Mouse (Mus musculus) hindbrain, embryonic 13.5 days (tissue): ENCODE data around the gene Tiprl. TPM values are rescaled to one million over a fixed set of nuclear protein-coding genes. Genes with fewer than 3 reads are reported as not detected.

ENCODE experiments used
- ATAC-seq: fragments of 200-750 bp; cut with Nextera tagmentation; 2 replicates; pipeline ENCODE4 v1.8.0; 2017; ENCODE audit warnings: moderate TSS enrichment; ENCODE audit not compliant: low FRiP score
- H3K27ac ChIP-seq: fragments of 300-500 bp; sonication (generic); 2 replicates; pipeline ENCODE4 v1.5.1; 2015; ENCODE audit warnings: inconsistent platforms, mild to moderate bottlenecking, moderate library complexity
- H3K27me3 ChIP-seq: fragments of 300-500 bp; sonication (generic); 2 replicates; pipeline ENCODE4 v1.6.1; 2015; ENCODE audit warnings: mild to moderate bottlenecking, inconsistent platforms
- H3K36me3 ChIP-seq: fragments of 300-500 bp; sonication (generic); 2 replicates; pipeline ENCODE4 v1.6.1; 2015; ENCODE audit warnings: mild to moderate bottlenecking, inconsistent platforms
- H3K4me1 ChIP-seq: fragments of 300-500 bp; sonication (generic); replicated peaks from 2 replicates; pipeline ENCODE4 v1.6.1; 2015; ENCODE audit warnings: inconsistent platforms
- H3K4me2 ChIP-seq: fragments of 300-500 bp; sonication (generic); 2 replicates; pipeline ENCODE4 v1.6.1; 2015; ENCODE audit warnings: inconsistent platforms, mild to moderate bottlenecking, moderate library complexity
- H3K4me3 ChIP-seq: fragments of 300-500 bp; sonication (generic); 2 replicates; pipeline ENCODE4 v1.5.1; 2015; ENCODE audit warnings: mild to moderate bottlenecking, inconsistent platforms
- H3K9ac ChIP-seq: fragments of 300-500 bp; sonication (generic); 2 replicates; pipeline ENCODE4 v1.6.1; 2015; ENCODE audit warnings: mild to moderate bottlenecking, inconsistent platforms
- H3K9me3 ChIP-seq: fragments of 300-500 bp; sonication (generic); 2 replicates; pipeline ENCODE4 v1.6.1; 2016; ENCODE audit warnings: inconsistent platforms
- WGBS: fragments of 180-500 bp; shearing (Covaris S2); methylation state at CpG from one replicate; pipeline ENCODE4 v1.1.7; 2015; 5-methylcytosine and 5-hydroxymethylcytosine counted together
- polyA plus RNA-seq: library from polyadenylated mRNA; unstranded; fragments of >200 nt; fragmentation: Nextera tagmentation; extraction: Ambion mirVana; gene quantifications from 2 replicates; pipeline ENCODE4 v1.2.1, GENCODE M21; 2015

Tiprl gene
- polyA plus RNA-seq, result 130 and 141 TPM in 2 replicates

GRCm38 (mm10) chr1:165236321-165237298 lies at the start of gene Tiprl:
TSS of gene Tiprl (minus strand) at chr1:165236996.
- WGBS, result under 1% methylated on average over 71 of the region's 76 CpGs
- Histone ChIP-seq H3K4me3 (peak within 1 kb of the TSS; percentile 90), H3K9me3 (no peaks in the 10 kb centered on the region), H3K4me1 (peaks cover 27% of the 10 kb centered on the region), H3K4me2 (peak within 1 kb of the TSS; percentile 77), H3K27me3 (no peaks in the 10 kb centered on the region), H3K27ac (peak within 1 kb of the TSS; percentile 95), H3K36me3 (no peaks in the 10 kb centered on the region), H3K9ac (peak within 1 kb of the TSS; percentile 91)
- ATAC-seq, result peak; percentile 100

GRCm38 (mm10) chr1:165284096-165284495 lies 47.3 kb upstream of the Tiprl start:
- peak overlapping the region; percentile 78 for H3K4me2 ChIP-seq
- WGBS, result 74% methylated on average over 7 of the region's 7 CpGs
- H3K9me3 ChIP-seq, result no peaks in the 10 kb centered on the region
- peak overlapping the region; percentile 68 for H3K4me3 ChIP-seq
- ATAC-seq, result no peak
- peaks cover 35% of the 10 kb centered on the region for H3K4me1 ChIP-seq
- no peak overlapping the region for H3K27ac ChIP-seq
- 0 out of 2 replicates have a peak, but pooled peaks cover 3% of the 10 kb centered on the region for H3K36me3 ChIP-seq
- 0 out of 2 replicates have a peak overlapping the region, but pooled peaks have one; percentile 88 for H3K9ac ChIP-seq
- H3K27me3 ChIP-seq, result no peaks in the 10 kb centered on the region

- peak overlapping the region; percentile 88 for H3K9ac ChIP-seq
- peak overlapping the region; percentile 68 for H3K4me3 ChIP-seq
- H3K27me3 ChIP-seq, result no peaks in the 10 kb centered on the region
- 0 out of 2 replicates have a peak, but pooled peaks cover 3% of the 10 kb centered on the region for H3K36me3 ChIP-seq
- H3K4me2 ChIP-seq, result peak overlapping the region; percentile 78
- H3K9me3 ChIP-seq, result no peaks in the 10 kb centered on the region
- peak overlapping the region; percentile 93 for H3K27ac ChIP-seq
- H3K4me1 ChIP-seq, result peaks cover 35% of the 10 kb centered on the region
- no peak for ATAC-seq
- WGBS, result 17% methylated on average over 7 of the region's 7 CpGs
Measured at GRCm38 (mm10) chr1:165282967-165283345, 46.2 kb upstream of the Tiprl start.

GRCm38 (mm10) chr1:165282222-165282966 lies 45.6 kb upstream of the Tiprl start:
- under 1% methylated on average over 35 of the region's 35 CpGs for WGBS
- Histone ChIP-seq H3K9me3 (no peaks in the 10 kb centered on the region), H3K36me3 (0 out of 2 replicates have a peak, but pooled peaks cover 2% of the 10 kb centered on the region), H3K4me2 (peak overlapping the region; percentile 78), H3K4me3 (peak overlapping the region; percentile 68), H3K27me3 (no peaks in the 10 kb centered on the region), H3K9ac (peak overlapping the region; percentile 88), H3K4me1 (peaks cover 35% of the 10 kb centered on the region), H3K27ac (peak overlapping the region; percentile 93)
- peak; percentile 73 for ATAC-seq

- peak overlapping the region; percentile 93 for H3K27ac ChIP-seq
- H3K9ac ChIP-seq, result peak overlapping the region; percentile 88
- no peaks in the 10 kb centered on the region for H3K27me3 ChIP-seq
- no peaks in the 10 kb centered on the region for H3K36me3 ChIP-seq
- peak; percentile 85 for ATAC-seq
- H3K4me2 ChIP-seq, result peak overlapping the region; percentile 78
- WGBS, result 1% methylated on average over 44 of the region's 71 CpGs
- H3K9me3 ChIP-seq, result no peaks in the 10 kb centered on the region
- H3K4me3 ChIP-seq, result peak overlapping the region; percentile 68
- H3K4me1 ChIP-seq, result peaks cover 35% of the 10 kb centered on the region
Measured at GRCm38 (mm10) chr1:165281351-165282221, 44.8 kb upstream of the Tiprl start.

- Histone ChIP-seq H3K4me3 (peak overlapping the region; percentile 68), H3K9ac (peak overlapping the region; percentile 88), H3K4me2 (peak overlapping the region; percentile 78), H3K4me1 (peaks cover 35% of the 10 kb centered on the region), H3K36me3 (no peaks in the 10 kb centered on the region), H3K27me3 (no peaks in the 10 kb centered on the region), H3K9me3 (no peaks in the 10 kb centered on the region), H3K27ac (peak overlapping the region; percentile 93)
- ATAC-seq, result no peak
- WGBS, result 36% methylated on average over 10 of the region's 10 CpGs
Measured at GRCm38 (mm10) chr1:165280741-165281140, 43.9 kb upstream of the Tiprl start.

GRCm38 (mm10) chr1:165274946-165275345 lies 38.1 kb upstream of the Tiprl start:
- Histone ChIP-seq H3K27me3 (no peaks in the 10 kb centered on the region), H3K4me1 (peaks cover under 1% of the 10 kb centered on the region), H3K36me3 (no peaks in the 10 kb centered on the region), H3K9ac (no peak overlapping the region), H3K4me2 (no peak overlapping the region), H3K4me3 (no peak overlapping the region), H3K9me3 (no peaks in the 10 kb centered on the region), H3K27ac (no peak overlapping the region)
- no peak for ATAC-seq
- 87% methylated on average over 6 of the region's 6 CpGs for WGBS

- no peak overlapping the region for H3K4me2 ChIP-seq
- no peaks in the 10 kb centered on the region for H3K27me3 ChIP-seq
- no peak overlapping the region for H3K27ac ChIP-seq
- H3K4me3 ChIP-seq, result no peak overlapping the region
- H3K9me3 ChIP-seq, result no peaks in the 10 kb centered on the region
- H3K36me3 ChIP-seq, result no peaks in the 10 kb centered on the region
- WGBS, result 50% methylated on average over 11 of the region's 11 CpGs
- no peaks in the 10 kb centered on the region for H3K4me1 ChIP-seq
- ATAC-seq, result no peak
- H3K9ac ChIP-seq, result no peak overlapping the region
Measured at GRCm38 (mm10) chr1:165252027-165252671, 15.4 kb upstream of the Tiprl start.

GRCm38 (mm10) chr1:165250546-165250945 lies 13.8 kb upstream of the Tiprl start:
- H3K4me3 ChIP-seq, result no peak overlapping the region
- H3K27me3 ChIP-seq, result no peaks in the 10 kb centered on the region
- H3K27ac ChIP-seq, result no peak overlapping the region
- H3K9me3 ChIP-seq, result no peaks in the 10 kb centered on the region
- no peaks in the 10 kb centered on the region for H3K36me3 ChIP-seq
- no peak for ATAC-seq
- no peak overlapping the region for H3K4me2 ChIP-seq
- no peak overlapping the region for H3K9ac ChIP-seq
- 89% methylated on average over 2 of the region's 2 CpGs for WGBS
- H3K4me1 ChIP-seq, result no peaks in the 10 kb centered on the region

- no peak for ATAC-seq
Measured at GRCm38 (mm10) chr1:165248842-165249241, 12.0 kb upstream of the Tiprl start.

GRCm38 (mm10) chr1:165247788-165248187 lies 11.0 kb upstream of the Tiprl start:
- Histone ChIP-seq H3K4me2 (no peak overlapping the region), H3K4me3 (no peak overlapping the region), H3K9me3 (no peaks in the 10 kb centered on the region), H3K27me3 (no peaks in the 10 kb centered on the region), H3K36me3 (no peaks in the 10 kb centered on the region), H3K9ac (no peak overlapping the region), H3K27ac (no peak overlapping the region), H3K4me1 (no peaks in the 10 kb centered on the region)
- 96% methylated on average over 3 of the region's 3 CpGs for WGBS
- no peak for ATAC-seq

More at GRCm38 (mm10) chr1:165248842-165249241, 12.0 kb upstream of the Tiprl start:
- Histone ChIP-seq H3K27ac (no peak overlapping the region), H3K4me2 (no peak overlapping the region), H3K9me3 (no peaks in the 10 kb centered on the region), H3K4me3 (no peak overlapping the region), H3K9ac (no peak overlapping the region), H3K4me1 (no peaks in the 10 kb centered on the region), H3K36me3 (no peaks in the 10 kb centered on the region), H3K27me3 (no peaks in the 10 kb centered on the region)
- 77% methylated on average over 4 of the region's 4 CpGs for WGBS
